Mouse (Mus musculus) liver, postnatal 0 days (tissue): ENCODE results near the gene 1700025G04Rik.

Experiments used
- CTCF ChIP-seq: sonication (generic); IDR thresholded peaks from 2 replicates; pipeline ENCODE4 v1.5.1; 2016; ENCODE audit warnings: antibody characterized with exemption, low read depth
- EP300 ChIP-seq: IDR thresholded peaks from 2 replicates; pipeline ENCODE4 v1.6.1; 2016; ENCODE audit warnings: antibody characterized with exemption, low read depth, mild to moderate bottlenecking

DNA sequence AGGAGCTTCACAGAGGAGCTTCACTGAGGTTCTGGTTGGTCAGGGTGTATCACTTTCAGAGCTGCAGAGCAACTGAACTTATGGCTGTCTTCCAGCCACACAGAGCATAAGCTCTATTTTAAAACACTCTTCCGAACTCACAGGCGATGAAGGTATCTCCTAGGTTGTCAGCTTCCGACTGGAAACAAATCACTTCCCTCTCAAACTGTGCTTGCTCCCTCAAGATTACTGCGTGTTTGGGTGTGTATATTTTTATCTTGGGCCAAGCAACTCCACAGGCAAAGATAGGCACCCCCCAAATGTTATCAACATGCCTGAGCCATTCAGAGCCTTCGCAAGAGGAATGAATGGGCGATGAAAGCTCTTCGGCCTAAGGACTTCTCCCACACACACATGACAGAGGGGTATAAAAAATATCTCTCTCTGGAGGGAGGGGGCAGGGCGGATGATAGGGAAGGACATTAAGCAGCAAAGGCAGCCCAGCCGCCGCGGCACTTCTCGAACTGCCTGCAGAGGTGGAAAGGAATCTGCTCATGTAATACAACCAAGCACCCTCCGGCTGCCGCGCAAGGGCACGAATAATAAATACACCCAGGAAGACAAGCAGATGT is 1.0 kb downstream of the 1700025G04Rik start:
- no peak for TF ChIP-seq CTCF
- TF ChIP-seq EP300 = no peak
